Mouse (Mus musculus): ENCODE measurements around the gene Fam227a. TPM values are rescaled to one million over a fixed set of nuclear protein-coding genes. Genes with fewer than 3 reads are reported as not detected.

Gene Fam227a
- 2.0 and 2.2 TPM in 2 replicates for polyA plus RNA-seq (2012; rRNA removed)

DNA sequence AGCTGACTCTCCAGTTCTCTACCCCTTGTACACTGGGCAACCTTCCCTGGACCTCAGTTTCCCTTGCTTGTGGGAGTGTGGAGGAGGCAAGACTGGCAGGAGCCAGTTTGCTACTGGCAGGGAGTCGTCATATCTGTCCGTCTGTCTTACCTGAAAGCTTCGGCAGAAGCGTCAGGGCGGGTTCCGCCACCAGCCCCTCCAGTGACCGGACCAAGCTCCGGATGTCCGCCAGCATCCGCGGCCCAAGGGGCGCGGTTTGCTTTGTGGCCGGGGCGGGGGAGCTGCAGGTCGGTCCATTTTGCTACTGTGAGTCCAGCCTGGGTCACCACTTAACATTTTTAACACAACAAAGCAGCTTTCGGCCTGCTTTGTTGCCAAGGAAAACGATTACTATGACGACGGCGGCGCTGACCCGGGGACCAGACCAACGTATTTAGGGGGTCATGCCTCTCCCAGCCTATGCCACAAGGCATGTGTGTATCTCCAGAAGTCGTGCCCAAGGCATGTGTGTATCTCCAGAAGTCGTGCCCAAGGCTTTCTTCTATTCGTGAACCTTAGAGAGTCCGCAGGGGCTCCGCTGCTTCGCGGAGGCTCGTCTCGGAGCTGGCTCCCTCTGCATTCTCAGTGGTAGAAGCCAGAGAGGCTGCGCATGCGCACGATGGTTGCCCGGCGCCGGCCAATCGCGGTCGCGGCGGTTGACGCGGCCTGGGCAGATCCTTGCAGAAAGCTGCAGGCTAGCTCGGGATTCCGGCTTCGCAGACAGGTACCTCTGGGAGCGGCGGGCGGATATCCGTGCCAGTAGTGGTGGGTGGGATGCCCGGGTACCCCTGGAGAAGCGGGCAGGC lies at the start of gene Fam227a, which contains the start of gene Cby1:
Gene Fam227a (minus strand): TSS at position 426 of the 845 bp plus-strand sequence.
Gene Cby1 (plus strand): TSS at position 669 of the 845 bp plus-strand sequence.

GRCm38 (mm10) chr15:79690426-79691022 lies 31.8 kb upstream of the Fam227a start, which contains the start of gene Gtpbp1:
Gene Gtpbp1 (plus strand): TSS chr15:79690845.

GRCm38 (mm10) chr15:79687646-79688267 lies 29.0 kb upstream of the Fam227a start, which contains the start of gene Josd1:
Gene Josd1 (minus strand): TSS chr15:79687919.

DNA sequence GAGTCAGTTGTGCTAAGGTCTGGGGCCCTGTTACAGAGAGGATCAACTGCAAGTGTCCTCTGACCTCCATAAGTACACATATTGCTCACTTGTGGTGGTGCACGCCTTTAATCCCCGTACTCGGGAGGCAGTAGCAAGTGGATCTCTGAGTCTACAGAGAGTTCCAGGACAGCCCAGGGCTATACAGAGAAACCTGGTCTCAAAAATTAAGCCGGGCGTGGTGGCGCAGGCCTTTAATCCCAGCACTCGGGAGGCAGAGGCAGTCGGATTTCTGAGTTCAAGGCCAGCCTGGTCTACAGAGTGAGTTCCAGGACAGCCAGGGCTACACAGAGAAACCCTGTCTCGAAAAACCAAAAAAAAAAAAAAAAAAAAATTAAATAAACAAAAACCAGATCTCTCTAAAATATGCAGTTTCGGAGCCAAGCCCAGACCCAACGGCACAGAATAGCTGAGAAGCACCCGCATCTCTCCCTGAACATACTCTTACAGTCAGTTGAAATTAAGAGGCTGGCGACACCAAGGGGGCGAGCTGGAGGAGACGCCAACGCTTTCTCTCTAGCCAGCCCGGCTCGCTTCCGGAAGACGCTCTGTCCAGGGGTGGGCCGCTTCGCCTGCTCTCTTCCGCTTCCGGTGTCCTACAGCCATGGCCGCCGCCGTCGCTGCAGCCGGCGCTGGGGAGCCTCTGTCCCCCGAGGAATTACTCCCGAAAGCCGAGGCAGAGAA lies 11.7 kb upstream of the Fam227a start, which contains the start of gene Tomm22:
Gene Tomm22 (plus strand): TSS at position 613 of the 723 bp plus-strand sequence.

GRCm38 (mm10) chr15:79604990-79605665 lies 53.6 kb downstream of the Fam227a start, which contains the start of gene Dmc1:
Gene Dmc1 (minus strand): TSS chr15:79605109.

Other genes starting within 250 kb of the Fam227a start
- gene Csnk1e, start 203.4 kb downstream of the Fam227a start, polyA plus RNA-seq (2012; rRNA removed), result 70.4 and 118 TPM in 2 replicates
- gene Kcnj4, start 153.7 kb downstream of the Fam227a start, polyA plus RNA-seq (2012; rRNA removed), result 0.26 and 0.33 TPM in 2 replicates
- 37.3 and 39.4 TPM in 2 replicates for gene Kdelr3, start 142.5 kb downstream of the Fam227a start, polyA plus RNA-seq (2012; rRNA removed)
- 403 and 414 TPM in 2 replicates for gene Ddx17, start 112.2 kb downstream of the Fam227a start, polyA plus RNA-seq (2012; rRNA removed)
- gene Dmc1, start 53.8 kb downstream of the Fam227a start, polyA plus RNA-seq (2012; rRNA removed), result 0.21 and 0.28 TPM in 2 replicates
- 7.0 and 9.9 TPM in 2 replicates for gene Cby1, start 243 bp upstream of the Fam227a start, polyA plus RNA-seq (2012; rRNA removed)
- gene Tomm22, start 11.9 kb upstream of the Fam227a start, polyA plus RNA-seq (2012; rRNA removed), result 22.7 and 23.0 TPM in 2 replicates
- 48.7 and 57.4 TPM in 2 replicates for gene Josd1, start 29.0 kb upstream of the Fam227a start, polyA plus RNA-seq (2012; rRNA removed)
- 43.0 and 45.0 TPM in 2 replicates for gene Gtpbp1, start 31.9 kb upstream of the Fam227a start, polyA plus RNA-seq (2012; rRNA removed)
- 58.9 and 61.5 TPM in 2 replicates for gene Sun2, start 83.6 kb upstream of the Fam227a start, polyA plus RNA-seq (2012; rRNA removed)
- 44.1 and 58.8 TPM in 2 replicates for gene Dnal4, start 118.9 kb upstream of the Fam227a start, polyA plus RNA-seq (2012; rRNA removed)
- gene Nptxr, start 145.8 kb upstream of the Fam227a start, polyA plus RNA-seq (2012; rRNA removed), result 6.4 and 7.0 TPM in 2 replicates
- gene Npcd, start 175.3 kb upstream of the Fam227a start, polyA plus RNA-seq (2012; rRNA removed), result 0.75 and 10.2 TPM in 2 replicates
- 174 and 177 TPM in 2 replicates for gene Cbx6, start 175.7 kb upstream of the Fam227a start, polyA plus RNA-seq (2012; rRNA removed)
- 23.8 and 30.9 TPM in 2 replicates for gene Apobec3, start 232.7 kb upstream of the Fam227a start, polyA plus RNA-seq (2012; rRNA removed)